Mouse (Mus musculus) spleen, postnatal 4 days (tissue): ENCODE results near the gene Zfc3h1.

Experiments
- DNase-seq, 2 experiments: peaks; one replicate each; pipeline ENCODE4 v3.0.0; 2022; ENCODE audit warnings: low spot score in 2 of 2

Zfc3h1 gene

GRCm38 (mm10) chr10:115475000-115475550 lies 90.3 kb downstream of the Zfc3h1 start:
- DNase-seq = no peak

- peak; percentile 25 to 61 for DNase-seq
Measured at GRCm38 (mm10) chr10:115476506-115476905, 91.7 kb downstream of the Zfc3h1 start.

GRCm38 (mm10) chr10:115478441-115479141 lies 93.8 kb downstream of the Zfc3h1 start:
- DNase-seq = peak in 1 of 2 experiments; percentile 60
